Mouse (Mus musculus): ENCODE data around the gene Cdkn2b.

DNA sequence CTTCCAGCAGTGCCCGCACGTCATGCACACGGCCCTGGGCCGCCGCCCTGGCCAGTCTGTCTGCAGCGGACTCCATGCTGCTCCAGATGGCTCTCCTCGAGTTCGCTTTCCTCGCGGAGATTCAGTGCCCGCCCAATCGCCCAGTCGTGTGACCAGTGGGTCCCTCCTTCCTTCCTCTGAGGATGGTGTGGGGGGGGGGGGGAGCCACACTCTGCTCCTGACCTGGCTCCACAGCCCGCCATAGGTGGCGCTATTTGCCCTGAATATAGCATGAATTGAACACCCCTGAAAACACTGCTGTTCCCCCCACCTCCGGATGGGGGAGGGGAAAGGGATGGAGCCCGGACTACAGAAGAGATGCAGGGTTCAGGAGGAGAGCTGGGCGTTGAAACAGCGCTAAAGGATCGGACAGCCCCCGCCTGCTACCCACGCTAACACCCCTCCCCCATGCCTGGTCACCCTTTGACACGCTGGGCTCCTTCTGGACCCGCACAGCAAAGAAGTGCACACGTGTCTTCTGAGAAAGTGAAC is 28.7 kb downstream of the Cdkn2b start:
- TF ChIP-seq EP300 (optimal IDR thresholded peaks at IDR 0.05) (no peak), CTCF (IDR thresholded peaks at IDR 0.05; ENCODE audit: low read depth) (peak; percentile 49)

Data from stomach, postnatal 0 days (tissue).